Mouse (Mus musculus): ENCODE data around the gene Cilp. TPM values are rescaled to one million over a fixed set of nuclear protein-coding genes. Genes with fewer than 3 reads are reported as not detected.
A peak's percentile ranks its signal among the peaks of the same experiment; 100 is the strongest.
"Not testable (repeated sequence)": the region's sequence is repeated elsewhere in the genome, so short reads cannot be mapped to it uniquely, and the experiment has no call there.

Gene Cilp
- polyA plus RNA-seq (2011; ENCODE audit: insufficient read length, low read depth, missing spikeins), result not detected in 2 replicates

- TF ChIP-seq POLR2A (IDR thresholded peaks at IDR 0.05; ENCODE audit: low read depth, low read length) (no peak), CTCF (IDR thresholded peaks at IDR 0.05; ENCODE audit: borderline replicate concordance, insufficient read depth, low read length) (no peak)
- H3K27ac ChIP-seq (ENCODE audit: insufficient read depth, low read length), result no peak within 1 kb of the TSS
- no peaks in the 10 kb centered on the region for H3K4me1 ChIP-seq (ENCODE audit: control insufficient read depth, insufficient read depth, low read length)
These were observed at the start of gene Cilp for GRCm38 (mm10) chr9:65264959-65265358. Cilp (plus strand) TSS chr9:65265180.

DNA sequence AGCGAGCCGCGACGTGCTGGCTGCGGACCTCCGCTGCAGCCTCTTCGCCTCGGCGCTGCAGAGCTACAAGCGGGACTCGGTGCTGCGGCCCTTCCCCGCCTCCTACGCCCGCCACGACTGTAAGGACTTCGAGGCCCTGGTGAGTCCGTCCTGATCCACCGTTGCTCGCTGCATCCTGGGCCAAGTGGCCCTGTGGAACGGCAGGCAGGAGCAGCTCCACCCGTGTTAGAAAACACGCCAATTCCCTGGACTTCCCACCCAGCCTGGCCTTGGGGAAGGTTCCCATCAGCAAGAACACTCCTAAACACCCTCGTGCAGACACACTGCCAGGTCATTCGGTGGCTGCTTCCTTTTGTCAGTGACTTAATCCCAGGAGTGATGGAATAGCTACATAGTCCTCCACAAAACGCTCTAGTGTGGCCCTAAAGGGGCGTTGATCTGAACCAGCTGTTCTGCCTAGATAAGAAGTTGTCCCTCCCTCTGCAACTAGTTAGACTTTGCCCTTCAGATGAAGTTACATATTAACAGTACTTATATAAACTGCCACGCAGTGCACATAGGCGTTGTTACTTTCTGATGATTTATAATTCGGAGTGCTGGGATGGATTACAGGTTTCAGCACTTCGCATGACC is 49.4 kb upstream of the Cilp start:
- peak overlapping the region; percentile 60 for H3K4me3 ChIP-seq (ENCODE audit: insufficient read depth, low read length)
- peak; percentile 16; the same call in 1 of the 2 replicates for TF ChIP-seq POLR2A (IDR thresholded peaks at IDR 0.05; ENCODE audit: low read depth, low read length)
- TF ChIP-seq CTCF (IDR thresholded peaks at IDR 0.05; ENCODE audit: borderline replicate concordance, insufficient read depth, low read length), result no peak
- 0 out of 2 replicates have a peak overlapping the region, but pooled peaks have one; percentile 7 for H3K27ac ChIP-seq (ENCODE audit: insufficient read depth, low read length)
- H3K4me1 ChIP-seq (ENCODE audit: control insufficient read depth, insufficient read depth, low read length), result no peaks in the 10 kb centered on the region

More at GRCm38 (mm10) chr9:65264959-65265358, at the start of gene Cilp:
- no peak within 1 kb of the TSS for H3K4me3 ChIP-seq (ENCODE audit: insufficient read depth, low read length)

GRCm38 (mm10) chr9:65216972-65217371 is 48.0 kb upstream of the Cilp start:
- H3K4me3 ChIP-seq (ENCODE audit: insufficient read depth, low read length), result no peak overlapping the region
- TF ChIP-seq POLR2A (IDR thresholded peaks at IDR 0.05; ENCODE audit: low read depth, low read length) (no peak), CTCF (IDR thresholded peaks at IDR 0.05; ENCODE audit: borderline replicate concordance, insufficient read depth, low read length) (no peak)
- no peaks in the 10 kb centered on the region for H3K4me1 ChIP-seq (ENCODE audit: control insufficient read depth, insufficient read depth, low read length)
- no peak overlapping the region for H3K27ac ChIP-seq (ENCODE audit: insufficient read depth, low read length)

DNA sequence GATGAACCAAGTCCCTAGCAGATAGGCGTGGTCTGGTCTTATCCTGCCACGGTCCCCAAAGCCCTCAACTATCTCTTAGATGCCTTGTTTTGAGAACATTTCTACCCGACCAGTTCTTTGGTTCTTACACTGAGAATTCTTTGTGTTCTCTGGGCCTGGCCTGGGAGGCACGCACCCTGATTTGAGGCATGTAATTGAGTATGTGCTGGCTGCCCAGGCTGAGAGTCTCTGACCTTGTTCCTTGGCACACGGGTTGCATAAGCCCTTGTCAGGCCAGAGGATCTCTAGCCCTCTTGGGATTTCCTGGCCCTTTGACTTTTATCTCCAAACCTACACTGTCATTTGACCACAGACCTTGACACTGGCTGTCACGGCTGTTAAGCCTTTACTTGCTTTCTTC is 47.3 kb upstream of the Cilp start:
- Histone ChIP-seq H3K4me1 (ENCODE audit: control insufficient read depth, insufficient read depth, low read length) (no peaks in the 10 kb centered on the region), H3K4me3 (ENCODE audit: insufficient read depth, low read length) (no peak overlapping the region), H3K27ac (ENCODE audit: insufficient read depth, low read length) (no peak overlapping the region)
- no peak for TF ChIP-seq CTCF (IDR thresholded peaks at IDR 0.05; ENCODE audit: borderline replicate concordance, insufficient read depth, low read length)
- TF ChIP-seq POLR2A (IDR thresholded peaks at IDR 0.05; ENCODE audit: low read depth, low read length), result no peak

- no peak overlapping the region for H3K27ac ChIP-seq (ENCODE audit: insufficient read depth, low read length)
- TF ChIP-seq POLR2A (IDR thresholded peaks at IDR 0.05; ENCODE audit: low read depth, low read length) (no peak), CTCF (IDR thresholded peaks at IDR 0.05; ENCODE audit: borderline replicate concordance, insufficient read depth, low read length) (no peak)
- no peak overlapping the region for H3K4me3 ChIP-seq (ENCODE audit: insufficient read depth, low read length)
- no peaks in the 10 kb centered on the region for H3K4me1 ChIP-seq (ENCODE audit: control insufficient read depth, insufficient read depth, low read length)
These were observed 46.1 kb upstream of the Cilp start for GRCm38 (mm10) chr9:65218916-65219315.

DNA sequence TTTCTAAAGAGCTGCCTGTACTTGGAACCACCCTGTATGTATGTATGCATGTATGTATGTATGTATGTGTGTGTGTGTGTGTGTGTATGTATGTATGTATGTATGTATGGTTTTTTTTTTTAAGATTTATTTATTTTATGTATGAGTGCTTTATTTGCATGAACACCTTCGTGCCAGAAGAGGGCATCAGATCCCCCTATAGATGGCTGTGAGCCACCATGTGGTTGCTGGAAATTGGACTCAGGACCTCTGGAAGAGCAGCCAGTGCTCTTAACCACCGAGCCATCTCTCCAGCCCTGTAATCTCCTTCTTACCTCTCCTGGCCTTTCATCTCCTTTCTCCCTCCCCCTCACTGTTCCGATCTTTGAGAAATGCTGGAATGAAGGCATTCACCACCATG is 44.6 kb upstream of the Cilp start:
- H3K27ac ChIP-seq (ENCODE audit: insufficient read depth, low read length); H3K4me3 ChIP-seq (ENCODE audit: insufficient read depth, low read length); H3K4me1 ChIP-seq (ENCODE audit: control insufficient read depth, insufficient read depth, low read length): not testable (repeated sequence)

DNA sequence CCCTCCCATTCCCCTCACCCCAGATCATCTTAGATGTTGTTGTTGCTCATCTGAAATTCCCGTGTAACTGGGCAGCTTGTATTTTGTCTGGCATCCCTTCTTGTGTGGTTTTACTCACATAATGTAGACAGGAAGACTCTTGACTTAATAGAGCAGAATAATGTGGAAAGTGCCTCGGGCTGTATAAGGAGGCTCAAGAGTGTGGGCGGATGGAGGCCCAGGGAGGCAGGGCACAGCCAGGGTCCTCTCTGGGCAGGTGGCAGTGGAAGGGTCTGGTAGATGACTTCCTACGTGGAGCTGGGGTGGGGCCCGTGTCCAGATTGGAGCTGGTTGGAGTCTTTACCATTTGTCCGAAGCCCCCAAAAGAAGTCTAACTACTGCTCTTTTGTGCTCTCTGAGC is 41.1 kb upstream of the Cilp start:
- no peak for TF ChIP-seq POLR2A (IDR thresholded peaks at IDR 0.05; ENCODE audit: low read depth, low read length)
- no peak for TF ChIP-seq CTCF (IDR thresholded peaks at IDR 0.05; ENCODE audit: borderline replicate concordance, insufficient read depth, low read length)
- no peak overlapping the region for H3K4me3 ChIP-seq (ENCODE audit: insufficient read depth, low read length)

GRCm38 (mm10) chr9:65225795-65226194 is 39.2 kb upstream of the Cilp start:
- Histone ChIP-seq H3K4me1 (ENCODE audit: control insufficient read depth, insufficient read depth, low read length) (no peaks in the 10 kb centered on the region), H3K27ac (ENCODE audit: insufficient read depth, low read length) (no peak overlapping the region), H3K4me3 (ENCODE audit: insufficient read depth, low read length) (no peak overlapping the region)
- TF ChIP-seq POLR2A (IDR thresholded peaks at IDR 0.05; ENCODE audit: low read depth, low read length) (no peak), CTCF (IDR thresholded peaks at IDR 0.05; ENCODE audit: borderline replicate concordance, insufficient read depth, low read length) (no peak)

More for the DNA sequence above, 41.1 kb upstream of the Cilp start:
- H3K27ac ChIP-seq (ENCODE audit: insufficient read depth, low read length), result no peak overlapping the region
- no peaks in the 10 kb centered on the region for H3K4me1 ChIP-seq (ENCODE audit: control insufficient read depth, insufficient read depth, low read length)

- no peak for TF ChIP-seq CTCF (IDR thresholded peaks at IDR 0.05; ENCODE audit: borderline replicate concordance, insufficient read depth, low read length)
- TF ChIP-seq POLR2A (IDR thresholded peaks at IDR 0.05; ENCODE audit: low read depth, low read length), result no peak
These were observed 34.7 kb upstream of the Cilp start for GRCm38 (mm10) chr9:65230250-65230649.

GRCm38 (mm10) chr9:65231284-65231683 is 33.7 kb upstream of the Cilp start:
- Histone ChIP-seq H3K4me1 (ENCODE audit: control insufficient read depth, insufficient read depth, low read length) (no peaks in the 10 kb centered on the region), H3K4me3 (ENCODE audit: insufficient read depth, low read length) (no peak overlapping the region), H3K27ac (ENCODE audit: insufficient read depth, low read length) (no peak overlapping the region)
- TF ChIP-seq CTCF (IDR thresholded peaks at IDR 0.05; ENCODE audit: borderline replicate concordance, insufficient read depth, low read length) (no peak), POLR2A (IDR thresholded peaks at IDR 0.05; ENCODE audit: low read depth, low read length) (no peak)

More at GRCm38 (mm10) chr9:65230250-65230649, 34.7 kb upstream of the Cilp start:
- Histone ChIP-seq H3K4me3 (ENCODE audit: insufficient read depth, low read length) (no peak overlapping the region), H3K4me1 (ENCODE audit: control insufficient read depth, insufficient read depth, low read length) (no peaks in the 10 kb centered on the region), H3K27ac (ENCODE audit: insufficient read depth, low read length) (no peak overlapping the region)

Measured in embryonic fibroblast, embryonic 13.5 days (primary cell).